Mouse (Mus musculus) erythroblast, adult 5-6 weeks (primary cell): ENCODE data around the gene Hoxd9. TPM values are rescaled to one million over a fixed set of nuclear protein-coding genes. Genes with fewer than 3 reads are reported as not detected.

ENCODE experiments used
- ATAC-seq: replicated peaks from 2 replicates; pipeline ENCODE4 v1.8.0; 2016; ENCODE audit warnings: moderate number of reproducible peaks, mild to moderate bottlenecking, moderate TSS enrichment, inconsistent platforms; ENCODE audit not compliant: poor library complexity, low FRiP score, severe bottlenecking
- total RNA-seq, 2 experiments: library from RNA; stranded (forward) in 1 of 2; stranded (reverse) in 1 of 2; fragments of 150-400 nt in 1 of 2; fragments of 200-764, 138-1000 nt in 1 of 2; gene quantifications; 2 replicates each; pipeline versions ENCODE4 v1.2.3 to v1.2.4; 2015 to 2017; ENCODE audit warnings: low replicate concordance in 2 of 2

Gene Hoxd9
- total RNA-seq, 2 experiments from 2014 or later, result not detected

DNA sequence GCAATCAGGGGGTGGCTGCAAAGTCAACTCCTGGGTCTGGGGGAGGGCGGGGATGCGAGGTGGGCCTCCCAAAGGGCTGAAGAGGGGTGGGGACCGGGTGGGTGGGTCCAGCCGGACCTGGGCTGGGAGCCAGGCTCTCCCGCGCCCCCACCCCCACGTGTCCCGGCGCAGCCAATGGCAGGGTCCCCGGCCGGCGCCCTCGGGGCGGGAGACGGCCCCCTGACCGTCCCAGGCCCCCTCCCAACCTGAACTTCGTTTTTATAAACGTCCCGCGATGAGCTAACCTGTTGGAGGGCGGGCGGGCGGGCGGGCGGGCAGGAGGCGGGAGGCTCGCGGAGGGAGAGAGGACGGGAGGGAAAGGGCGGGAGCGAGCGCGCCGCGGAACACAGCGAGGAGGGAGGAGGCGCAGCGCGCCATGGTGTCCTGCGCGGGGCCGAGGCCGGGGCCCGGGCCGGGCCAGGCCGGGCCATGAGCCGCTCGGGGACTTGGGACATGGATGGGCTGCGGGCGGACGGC is 29.6 kb upstream of the Hoxd9 start, which contains the start of gene Hoxd13:
Gene Hoxd13 (plus strand): TSS at position 469 of the 516 bp plus-strand sequence.
- ATAC-seq, result no peak

DNA sequence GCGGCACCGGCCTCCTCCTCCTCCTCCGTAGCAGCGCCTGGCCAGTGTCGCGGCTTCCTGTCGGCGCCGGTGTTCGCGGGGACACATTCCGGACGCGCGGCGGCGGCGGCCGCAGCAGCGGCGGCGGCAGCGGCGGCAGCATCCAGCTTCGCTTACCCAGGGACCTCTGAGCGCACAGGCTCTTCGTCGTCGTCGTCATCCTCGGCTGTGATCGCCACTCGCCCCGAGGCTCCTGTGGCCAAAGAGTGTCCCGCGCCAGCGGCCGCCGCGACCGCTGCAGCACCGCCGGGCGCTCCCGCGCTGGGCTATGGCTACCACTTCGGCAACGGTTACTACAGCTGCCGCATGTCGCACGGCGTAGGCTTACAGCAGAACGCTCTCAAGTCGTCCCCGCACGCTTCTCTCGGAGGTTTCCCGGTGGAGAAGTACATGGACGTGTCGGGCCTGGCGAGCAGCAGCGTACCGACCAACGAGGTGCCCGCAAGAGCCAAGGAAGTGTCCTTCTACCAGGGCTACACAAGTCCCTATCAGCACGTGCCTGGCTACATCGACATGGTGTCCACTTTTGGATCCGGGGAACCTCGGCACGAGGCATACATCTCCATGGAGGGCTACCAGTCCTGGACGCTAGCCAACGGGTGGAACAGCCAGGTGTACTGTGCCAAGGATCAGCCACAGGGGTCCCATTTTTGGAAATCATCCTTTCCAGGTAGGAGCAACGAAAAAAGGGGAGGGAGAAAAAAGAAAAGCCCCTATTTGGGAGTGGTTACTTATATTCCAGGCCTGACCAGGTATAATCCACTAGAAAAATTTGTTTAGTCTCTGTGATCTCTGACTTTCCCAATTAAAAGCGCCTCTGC is 28.9 kb upstream of the Hoxd9 start:
- no peak for ATAC-seq

DNA sequence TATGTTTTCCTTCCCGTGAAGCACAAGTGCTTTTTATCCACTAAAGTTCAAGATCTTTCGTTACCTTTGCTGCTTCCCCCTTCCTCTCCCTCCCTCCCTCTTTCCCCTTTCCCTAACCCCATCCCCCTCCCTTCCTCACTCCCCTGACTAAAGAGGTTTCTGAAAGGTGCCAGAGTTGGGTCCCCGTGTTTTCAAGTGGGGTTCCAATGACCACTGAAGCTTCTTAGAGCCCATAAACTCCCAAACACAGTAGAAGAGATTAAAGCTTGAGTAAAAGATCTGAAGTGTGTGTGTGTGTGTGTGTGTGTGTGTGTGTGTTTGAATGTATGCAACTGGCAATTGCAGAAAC is 28.3 kb upstream of the Hoxd9 start:
- no peak for ATAC-seq

DNA sequence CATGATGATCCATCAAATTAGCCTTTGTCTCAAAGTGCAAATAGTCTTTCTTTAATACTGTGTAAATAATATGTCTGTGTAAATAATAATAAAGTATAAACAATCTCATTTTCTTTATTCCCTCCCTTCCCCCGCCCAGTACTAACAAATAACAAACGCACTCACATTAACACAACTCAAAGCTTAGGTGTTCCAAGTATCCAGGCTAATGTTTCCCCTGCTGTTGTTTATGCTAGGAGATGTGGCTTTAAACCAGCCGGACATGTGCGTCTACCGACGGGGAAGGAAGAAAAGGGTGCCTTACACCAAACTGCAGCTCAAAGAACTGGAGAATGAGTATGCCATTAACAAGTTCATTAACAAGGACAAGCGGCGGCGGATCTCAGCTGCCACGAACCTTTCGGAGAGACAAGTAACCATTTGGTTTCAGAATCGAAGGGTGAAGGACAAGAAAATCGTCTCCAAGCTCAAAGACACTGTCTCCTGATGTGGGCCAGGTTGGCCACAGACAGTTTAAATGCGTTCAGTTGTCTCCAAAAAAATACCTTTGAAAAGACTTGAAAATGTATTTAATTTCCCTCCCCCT is 27.8 kb upstream of the Hoxd9 start:
- no peak for ATAC-seq

DNA sequence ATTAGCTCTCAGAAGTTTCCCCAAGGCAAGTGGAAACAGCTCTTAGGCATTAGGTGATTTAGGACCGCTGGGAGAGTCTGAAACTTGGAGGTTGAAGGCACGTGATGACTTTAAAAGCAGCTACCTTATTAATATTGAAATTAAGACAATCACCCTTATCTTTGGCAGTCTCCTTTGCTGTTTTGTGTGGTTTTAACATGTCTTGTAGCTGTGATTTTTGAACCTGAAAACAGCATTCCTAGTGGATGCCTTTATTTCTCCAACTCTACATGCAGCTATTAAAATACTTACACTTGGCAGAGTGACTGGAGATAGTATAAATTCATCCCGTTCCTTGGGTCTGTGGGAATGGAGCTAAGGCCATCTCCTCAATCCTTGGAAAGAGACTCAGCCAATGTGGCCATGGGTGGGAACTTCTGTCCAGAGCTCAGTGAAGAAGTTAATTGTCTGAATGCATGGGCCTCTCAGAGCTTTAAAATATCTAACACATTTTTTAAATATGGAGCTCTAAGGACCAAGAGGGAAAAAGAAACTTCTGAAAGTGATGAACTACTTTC is 26.8 kb upstream of the Hoxd9 start:
- no peak for ATAC-seq

DNA sequence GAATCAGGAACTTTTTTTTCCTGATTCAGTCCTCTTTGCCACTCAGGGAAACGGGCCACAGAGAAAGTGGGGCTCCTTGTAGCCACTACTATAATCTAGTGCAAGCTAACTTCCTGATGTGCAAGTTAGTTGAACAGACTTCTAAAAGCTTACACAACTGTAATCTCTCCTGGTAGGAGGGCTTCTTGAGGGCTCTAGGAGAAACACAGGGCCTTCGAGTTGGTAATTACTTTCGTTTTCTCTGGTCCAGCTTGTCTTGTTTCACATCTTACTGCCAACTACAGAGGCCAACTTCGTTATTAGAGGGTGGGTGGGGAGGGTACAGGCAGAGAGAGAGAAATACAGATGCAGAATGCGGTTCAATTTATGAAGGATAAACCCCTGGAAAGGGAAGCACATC is 25.7 kb upstream of the Hoxd9 start:
- no peak for ATAC-seq

DNA sequence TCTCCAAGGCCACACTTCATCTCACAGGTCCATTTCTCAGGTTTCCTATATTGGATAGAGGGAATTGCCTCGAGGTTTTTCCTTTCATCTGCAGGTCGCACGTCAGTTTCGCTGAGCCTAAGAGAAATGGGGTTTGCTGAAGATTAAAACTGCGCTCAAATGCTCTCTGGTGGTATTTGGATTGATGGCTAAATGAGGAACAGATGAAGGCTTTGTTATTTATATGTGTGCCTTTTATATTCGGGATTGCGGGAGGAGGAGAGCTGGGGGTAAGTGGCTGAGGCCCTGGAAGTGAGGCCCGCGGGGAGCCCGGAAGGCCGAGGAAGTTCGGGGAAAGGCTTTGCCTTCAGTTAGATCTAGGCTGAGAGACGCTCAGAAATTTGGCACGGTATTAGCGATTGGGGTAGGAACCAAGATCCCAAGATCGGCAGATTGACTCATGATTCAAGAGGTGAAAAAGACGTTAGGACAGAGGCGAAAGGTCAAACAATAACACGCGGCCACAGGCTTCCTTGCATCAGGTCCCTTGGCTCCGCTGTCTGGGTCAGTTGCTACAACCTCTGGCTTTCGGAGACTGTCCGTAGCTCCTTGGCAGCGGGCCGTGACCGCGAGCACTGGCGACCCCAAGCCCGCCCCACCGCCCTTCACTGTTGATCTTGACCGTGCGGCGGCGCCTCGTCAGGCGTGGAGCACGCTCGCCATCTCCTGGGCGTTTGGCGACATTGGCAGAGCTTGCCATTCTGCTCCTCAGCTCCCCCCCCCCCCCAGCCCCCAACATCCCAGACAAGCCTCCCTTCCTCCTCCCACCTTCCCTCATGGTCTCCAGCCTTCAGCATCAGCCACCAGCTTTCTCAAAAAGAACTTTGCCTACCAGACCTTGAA is 24.8 kb upstream of the Hoxd9 start:
- ATAC-seq, result no peak

DNA sequence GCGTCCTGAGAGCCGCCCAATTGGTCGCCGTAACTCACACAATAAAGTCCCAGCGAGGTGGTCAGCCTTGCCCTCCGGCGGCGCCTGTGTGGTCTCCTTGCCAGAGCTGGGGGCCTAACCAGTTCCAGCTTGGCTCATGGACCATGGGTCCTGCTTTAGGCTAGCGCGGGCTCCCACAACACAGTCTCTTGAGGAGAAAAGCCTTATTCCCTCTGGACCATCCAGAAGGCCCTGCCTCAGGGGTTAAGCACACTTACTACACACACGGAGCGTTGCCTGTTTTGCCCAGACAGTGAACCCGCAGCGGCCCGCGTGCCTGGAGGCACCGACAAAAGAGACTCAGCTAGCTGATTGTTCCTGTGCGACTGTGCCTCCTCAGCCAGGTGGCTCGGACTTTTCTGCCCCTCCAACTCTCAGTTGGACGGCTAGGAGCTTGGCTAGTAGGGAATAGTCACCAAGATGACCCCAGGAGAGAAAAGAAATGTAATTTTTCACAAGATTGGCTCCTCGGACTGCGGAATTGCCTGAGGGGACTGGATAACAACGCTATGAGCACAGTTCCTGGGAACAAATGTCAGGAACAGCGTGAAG is 23.6 kb upstream of the Hoxd9 start:
- no peak for ATAC-seq

DNA sequence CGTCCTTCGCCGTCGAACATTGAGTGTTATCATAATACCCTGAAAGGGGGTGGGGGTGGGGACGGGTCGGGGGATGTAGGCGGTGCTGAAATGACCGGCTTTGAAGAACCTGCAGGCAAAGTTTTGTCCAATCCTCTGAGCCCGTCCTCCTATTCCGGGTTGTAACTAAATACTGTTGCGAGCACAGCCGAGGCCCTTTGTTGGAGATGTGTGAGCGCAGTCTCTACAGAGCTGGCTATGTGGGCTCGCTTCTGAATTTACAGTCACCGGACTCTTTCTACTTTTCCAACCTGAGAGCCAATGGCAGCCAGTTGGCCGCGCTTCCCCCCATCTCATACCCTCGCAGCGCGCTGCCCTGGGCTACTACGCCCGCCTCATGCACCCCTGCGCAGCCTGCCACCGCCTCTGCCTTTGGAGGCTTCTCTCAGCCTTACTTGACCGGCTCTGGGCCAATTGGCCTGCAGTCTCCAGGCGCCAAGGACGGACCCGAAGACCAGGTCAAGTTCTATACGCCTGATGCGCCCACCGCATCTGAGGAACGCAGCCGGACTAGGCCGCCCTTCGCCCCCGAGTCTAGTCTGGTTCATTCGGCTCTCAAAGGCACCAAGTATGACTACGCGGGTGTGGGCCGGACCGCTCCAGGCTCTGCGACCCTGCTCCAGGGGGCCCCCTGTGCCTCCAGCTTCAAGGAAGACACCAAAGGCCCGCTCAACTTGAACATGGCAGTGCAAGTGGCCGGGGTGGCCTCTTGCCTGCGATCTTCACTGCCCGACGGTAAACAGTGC is 22.5 kb upstream of the Hoxd9 start, which contains the start of gene Hoxd12:
Gene Hoxd12 (plus strand): TSS at position 133 of the 785 bp plus-strand sequence.
- ATAC-seq, result no peak

DNA sequence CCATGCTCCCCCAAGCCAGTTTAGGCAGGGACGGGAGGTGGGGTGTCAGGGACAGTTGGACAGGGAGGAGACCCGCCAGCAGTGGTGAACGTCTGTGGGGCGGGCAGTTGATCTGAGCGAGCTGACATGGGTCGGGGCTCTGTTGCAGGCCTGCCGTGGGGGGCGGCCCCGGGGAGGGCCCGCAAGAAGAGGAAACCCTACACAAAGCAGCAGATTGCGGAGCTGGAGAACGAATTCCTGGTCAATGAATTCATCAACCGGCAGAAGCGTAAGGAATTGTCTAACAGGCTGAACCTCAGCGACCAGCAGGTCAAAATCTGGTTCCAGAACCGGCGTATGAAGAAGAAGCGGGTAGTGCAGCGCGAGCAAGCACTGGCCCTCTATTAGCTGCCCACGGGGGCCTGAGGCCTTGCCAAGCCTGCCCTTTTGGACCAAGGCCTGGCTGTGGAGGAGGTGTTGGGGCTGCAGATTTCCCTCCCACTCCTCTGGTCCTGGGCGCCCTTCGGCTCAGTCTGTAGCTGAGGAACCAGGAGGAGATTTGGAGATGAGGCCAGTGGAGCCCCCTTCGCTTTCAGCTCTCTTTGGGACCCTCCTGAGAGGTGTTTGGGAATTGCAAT is 21.8 kb upstream of the Hoxd9 start:
- no peak for ATAC-seq

DNA sequence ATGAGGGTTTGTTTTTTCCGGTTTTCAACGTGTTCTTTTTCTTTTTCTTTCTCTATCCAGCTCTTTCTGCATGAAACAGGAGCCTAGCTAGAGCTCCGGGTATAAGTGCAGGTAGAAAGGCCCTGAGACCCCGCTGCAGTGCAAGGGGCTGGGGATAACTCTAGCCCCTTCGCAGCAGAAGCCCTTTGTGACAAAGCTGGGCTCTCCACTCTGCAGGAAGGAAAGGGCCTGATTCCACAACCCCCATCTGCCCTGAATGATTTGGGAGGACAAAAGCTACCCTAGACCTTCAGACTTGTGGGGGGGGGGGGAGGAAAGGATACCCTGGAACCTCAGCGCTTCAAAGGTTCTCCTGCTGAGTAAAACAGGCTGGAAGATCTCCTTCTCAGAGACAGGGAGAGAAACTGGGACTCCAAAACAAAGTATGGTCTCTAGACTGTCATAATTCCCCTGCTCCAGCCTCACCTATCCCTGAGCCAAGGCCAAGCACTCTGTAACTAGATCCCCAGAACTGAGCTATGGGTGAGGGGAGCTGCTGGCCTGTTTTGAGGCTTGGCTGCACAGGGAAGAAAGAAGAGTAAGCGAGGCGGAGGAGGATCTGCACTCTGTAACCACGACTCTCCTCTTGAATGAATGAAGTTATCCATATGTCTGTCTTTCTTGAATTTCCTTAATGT is 21.0 kb upstream of the Hoxd9 start:
- ATAC-seq, result no peak

DNA sequence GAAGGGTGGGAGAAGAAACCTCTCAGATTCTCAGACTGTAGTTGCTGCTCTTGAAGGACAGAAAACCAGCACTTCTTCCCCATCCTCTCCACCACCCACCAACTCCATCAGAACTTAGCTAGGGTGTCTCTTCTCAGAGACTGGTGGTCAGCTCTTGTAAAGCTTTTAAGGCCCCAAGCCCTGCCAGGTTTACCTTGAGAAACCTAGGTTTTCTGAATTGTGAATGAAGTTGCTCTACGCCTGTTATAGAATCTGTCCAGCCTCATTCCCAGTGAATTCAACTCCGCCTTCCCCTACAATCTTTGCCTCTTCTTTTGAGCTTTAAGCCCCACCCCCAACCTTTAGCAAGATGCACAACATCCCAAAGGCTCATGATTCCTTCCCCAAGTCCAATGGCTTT is 20.4 kb upstream of the Hoxd9 start:
- no peak for ATAC-seq

DNA sequence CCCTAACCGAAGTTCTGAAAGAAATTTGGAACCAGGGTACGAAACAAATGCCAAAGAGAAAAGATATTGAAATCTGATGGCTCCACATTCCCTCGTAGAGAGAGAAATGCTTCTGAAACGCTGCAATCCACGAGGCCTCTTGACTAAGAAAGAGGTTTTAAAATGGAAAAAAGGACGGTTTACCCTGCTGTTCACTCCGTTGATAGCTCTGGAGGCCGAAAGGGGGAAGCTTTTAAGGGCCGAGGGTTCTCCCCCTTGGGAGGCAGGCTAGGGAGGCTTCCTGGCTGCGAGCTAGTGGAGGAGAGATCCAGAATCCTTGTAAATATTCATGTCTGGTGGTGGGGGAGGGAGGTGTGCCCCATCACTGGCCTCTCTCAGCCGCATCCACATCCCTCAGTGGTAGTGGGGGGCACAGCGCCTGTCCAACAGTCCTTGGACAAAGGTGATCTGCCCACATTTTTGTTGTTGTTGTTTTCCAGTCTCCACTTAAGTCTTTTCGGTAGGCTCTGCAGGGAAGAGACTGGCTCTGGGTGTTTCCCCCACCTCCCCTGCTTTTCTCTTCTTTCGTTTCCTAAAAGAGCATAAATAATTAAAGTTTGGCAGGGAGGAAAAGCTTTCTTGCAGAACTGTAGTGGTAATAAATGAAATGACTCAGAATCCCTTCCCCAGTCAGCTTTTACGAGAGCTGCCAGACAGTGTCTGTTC is 18.5 kb upstream of the Hoxd9 start, which contains the start of gene Hoxd11:
Gene Hoxd11 (plus strand): TSS at position 667 of the 705 bp plus-strand sequence.
- ATAC-seq, result no peak

DNA sequence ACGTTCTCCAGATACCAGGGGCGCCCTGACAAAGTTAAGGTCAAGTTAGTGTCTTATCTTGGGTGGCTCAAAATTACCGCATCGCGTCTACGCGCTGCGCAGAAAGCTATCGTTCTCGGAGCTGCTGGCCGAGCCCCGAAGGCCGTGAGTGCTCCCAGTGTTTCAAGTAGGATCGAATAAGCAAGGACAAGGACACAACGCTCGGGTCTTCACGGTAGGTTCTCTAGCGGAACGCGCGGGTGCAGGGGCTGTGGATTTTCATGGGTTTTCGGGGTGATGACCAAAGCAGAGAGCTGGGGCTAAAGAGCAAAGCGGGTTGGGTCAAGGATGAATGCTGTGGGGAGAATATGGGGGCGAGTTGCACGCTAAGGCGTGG is 17.9 kb upstream of the Hoxd9 start:
- ATAC-seq, result no peak

DNA sequence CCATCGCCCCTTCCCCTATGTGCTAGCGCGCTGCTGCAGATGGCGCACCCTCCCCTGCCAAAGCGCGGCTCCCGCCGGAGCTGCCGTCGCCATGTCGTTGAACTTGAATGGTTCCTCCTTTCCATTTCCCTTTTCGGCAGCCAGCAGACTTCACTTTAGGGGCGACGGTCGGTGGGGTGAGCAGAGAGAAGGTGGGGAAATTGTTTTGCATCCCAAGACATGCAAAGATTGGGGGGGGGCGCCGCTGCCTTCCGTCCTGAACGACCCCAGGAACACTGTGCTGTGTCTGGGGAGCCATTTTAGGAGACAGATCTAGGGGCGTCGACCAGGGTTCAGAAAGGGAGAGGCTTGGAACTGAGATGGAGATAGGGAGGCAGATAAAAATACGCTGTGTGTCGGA is 17.5 kb upstream of the Hoxd9 start:
- no peak for ATAC-seq

DNA sequence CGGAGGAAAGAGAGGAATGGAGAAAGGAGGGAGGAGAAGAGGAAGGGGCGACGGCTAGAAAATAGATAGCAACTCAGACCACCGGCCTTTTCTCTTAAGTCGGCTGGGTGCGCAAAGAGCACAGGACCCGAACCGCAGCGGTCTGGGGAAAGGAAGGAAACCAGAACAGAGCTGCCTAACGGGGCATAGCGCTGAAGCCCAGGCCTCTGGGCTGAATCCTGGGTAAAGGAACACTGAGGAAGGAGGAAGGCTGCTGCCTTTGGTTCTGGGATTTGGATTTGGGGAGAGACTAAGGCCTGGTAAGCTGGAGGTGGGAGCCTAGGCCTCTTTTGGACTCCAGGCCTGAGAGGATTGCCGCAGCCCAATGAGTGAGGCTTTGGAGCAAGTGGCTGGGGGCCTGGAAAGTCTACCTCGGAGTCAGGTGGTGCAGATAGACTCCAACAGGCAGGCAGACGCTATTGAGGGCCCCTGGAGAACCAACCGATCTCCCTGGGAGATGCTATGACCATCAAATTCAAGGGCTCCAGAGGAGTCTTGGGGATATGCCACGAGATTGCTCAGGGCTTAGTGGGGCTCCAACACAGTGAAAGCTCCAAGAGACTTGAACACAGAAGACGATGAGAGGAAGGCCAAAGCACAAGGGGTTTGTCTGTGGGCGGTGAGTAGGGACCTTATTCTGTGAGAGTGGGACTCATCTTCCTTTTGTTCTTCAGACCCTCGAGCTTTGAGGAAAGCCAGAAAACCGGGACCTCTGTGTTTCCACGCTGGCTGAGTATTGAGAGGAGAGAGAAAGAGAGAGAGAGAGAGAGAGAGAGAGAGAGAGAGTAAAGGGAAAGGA is 16.7 kb upstream of the Hoxd9 start:
- ATAC-seq, result no peak
